Mouse (Mus musculus) liver, embryonic 14.5 days (tissue): ENCODE results near the gene Szt2.

ENCODE experiments used
- CTCF ChIP-seq: IDR thresholded peaks from 2 replicates; pipeline ENCODE4 v1.5.1; 2016; ENCODE audit warnings: antibody characterized with exemption, low read depth, control low read depth
- EP300 ChIP-seq: IDR thresholded peaks from 2 replicates; pipeline ENCODE4 v1.6.1; 2016; ENCODE audit warnings: antibody characterized with exemption, low read depth

- no peak for TF ChIP-seq CTCF
- TF ChIP-seq EP300, result no peak
These were observed 37.5 kb upstream of the Szt2 start for GRCm38 (mm10) chr4:118446415-118447153.
